In the genomic region with DNA sequence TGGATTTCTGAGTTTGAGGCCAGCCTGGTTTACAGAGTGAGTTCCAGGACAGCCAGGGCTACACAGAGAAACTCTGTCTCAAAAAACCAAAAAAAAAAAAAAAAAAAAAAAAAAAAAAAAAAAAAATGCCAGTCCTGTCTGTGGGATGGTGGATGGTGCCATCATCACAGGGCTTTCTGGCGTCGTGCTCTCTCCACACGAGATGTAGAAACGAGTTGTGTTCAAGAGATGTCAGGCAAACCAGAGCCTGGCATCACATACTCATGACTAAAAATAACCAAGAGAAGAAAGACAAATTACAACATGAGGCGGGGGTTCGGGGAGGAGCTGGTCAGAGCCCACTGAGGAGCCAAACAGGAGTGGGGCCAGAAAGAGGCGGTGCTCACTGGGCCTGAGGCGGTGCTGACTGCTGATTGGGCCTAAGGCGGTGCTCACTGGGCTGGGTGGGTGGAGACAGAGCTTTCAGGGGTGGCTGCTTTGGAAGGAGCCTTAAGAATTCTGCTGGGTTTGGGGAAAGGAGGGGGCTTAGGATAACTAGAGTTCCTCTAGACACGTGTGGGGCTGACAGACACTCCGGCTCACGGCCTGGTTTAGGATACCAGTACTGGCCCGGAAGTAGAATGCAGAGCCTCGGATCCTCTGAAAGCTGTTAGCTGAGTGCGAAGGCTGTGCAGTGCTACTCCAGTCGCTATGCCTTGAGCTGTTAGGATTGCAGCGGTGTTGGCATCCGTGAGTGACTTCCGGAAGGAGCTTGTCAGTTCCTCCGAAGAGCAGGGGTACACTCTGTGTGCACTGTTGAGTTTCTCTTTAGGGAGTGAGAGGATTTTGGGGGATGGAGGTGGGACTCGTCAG, we compare ENCODE assay signal across 9 mouse cellular contexts. TPM values are rescaled to one million over a fixed set of nuclear protein-coding genes. Genes with fewer than 3 reads are reported as not detected.
DNase-seq lines count a peak whose midpoint lies in the region; ATAC-seq and TF ChIP-seq lines count a peak whose summit lies in the region.
"Had no signal": no experiment of that assay in that cellular context is flagged by ENCODE, and none has a peak within 500 bp of the region (broad histone marks: within the 10 kb centered on the region; RNA-seq: fewer than 3 reads in every experiment).

No protein-coding gene starts in this region.

- no peak overlapping the region for H3K9ac ChIP-seq in intestine, embryonic 16.5 days (ENCODE audit: low read depth, low read length)
- H3K9ac ChIP-seq in limb, embryonic 14.5 days (ENCODE audit: low read depth, low read length, severe bottlenecking) = no peak overlapping the region
- H3K9ac ChIP-seq: midbrain, embryonic 12.5 days had no signal

- H3K27ac ChIP-seq in thymus, adult 2 months (ENCODE audit: control insufficient read depth, insufficient read depth, low read length) = peak overlapping the region; percentile 16; the same call in 1 of the 2 replicates
- H3K27ac ChIP-seq in intestine, embryonic 16.5 days (ENCODE audit: low read length) = no peak overlapping the region
- H3K27ac ChIP-seq in limb, embryonic 14.5 days (replicated peaks; ENCODE audit: low read depth, low read length) = no peak overlapping the region
- H3K27ac ChIP-seq: midbrain, embryonic 12.5 days had no signal

- no peak overlapping the region for H3K4me2 ChIP-seq in intestine, embryonic 16.5 days (ENCODE audit: low read depth, low read length)
- 0 out of 2 replicates have a peak overlapping the region, but pooled peaks have one; percentile 5 for H3K4me2 ChIP-seq in limb, embryonic 14.5 days (replicated peaks; ENCODE audit: low read depth, low read length, severe bottlenecking)
- H3K4me2 ChIP-seq: midbrain, embryonic 12.5 days had no signal

- no peak overlapping the region for H3K4me3 ChIP-seq in thymus, adult 2 months (ENCODE audit: control insufficient read depth, insufficient read depth, low read length)
- no peak overlapping the region for H3K4me3 ChIP-seq in intestine, embryonic 16.5 days (ENCODE audit: low read length)
- H3K4me3 ChIP-seq in limb, embryonic 14.5 days (replicated peaks; ENCODE audit: low read length) = no peak overlapping the region
- H3K4me3 ChIP-seq: midbrain, embryonic 12.5 days had no signal

- no peaks in the 10 kb centered on the region for H3K9me3 ChIP-seq in intestine, embryonic 16.5 days (ENCODE audit: control insufficient read depth, low read length)
- H3K9me3 ChIP-seq in limb, embryonic 14.5 days (ENCODE audit: control insufficient read depth, low read length) = no peaks in the 10 kb centered on the region
- H3K9me3 ChIP-seq: midbrain, embryonic 12.5 days had no signal

- peak; percentile 71 for ATAC-seq in intestine, embryonic 16.5 days
- ATAC-seq in limb, embryonic 14.5 days (ENCODE audit: low FRiP score, low read depth) = peak; percentile 80

- no peak for TF ChIP-seq CTCF in thymus, adult 2 months (IDR thresholded peaks at IDR 0.05; ENCODE audit: borderline replicate concordance, control insufficient read depth, extremely low read depth, insufficient read depth, low read length, poor library complexity)

- H3K27me3 ChIP-seq in thymus, adult 2 months (ENCODE audit: control insufficient read depth, insufficient read depth, low read length) = no peaks in the 10 kb centered on the region
- no peaks in the 10 kb centered on the region for H3K27me3 ChIP-seq in intestine, embryonic 16.5 days (replicated peaks; ENCODE audit: control insufficient read depth, insufficient read depth, low read length)
- no peaks in the 10 kb centered on the region for H3K27me3 ChIP-seq in limb, embryonic 14.5 days (ENCODE audit: control insufficient read depth, insufficient read depth, low read length)

- 84% methylated on average over 21 of the region's 21 CpGs for WGBS in thymus, adult 2 months
- 64% methylated on average over 21 of the region's 21 CpGs for WGBS in intestine, embryonic 16.5 days
- WGBS in limb, embryonic 14.5 days = 66% methylated on average over 21 of the region's 21 CpGs

- no peaks in the 10 kb centered on the region for H3K36me3 ChIP-seq in thymus, adult 2 months (ENCODE audit: control insufficient read depth, insufficient read depth, low read length)
- no peaks in the 10 kb centered on the region for H3K36me3 ChIP-seq in intestine, embryonic 16.5 days (ENCODE audit: control insufficient read depth, insufficient read depth, low read length)
- H3K36me3 ChIP-seq in limb, embryonic 14.5 days (ENCODE audit: control insufficient read depth, insufficient read depth, low read length) = no peaks in the 10 kb centered on the region
- H3K36me3 ChIP-seq: midbrain, embryonic 12.5 days had no signal

- H3K4me1 ChIP-seq in thymus, adult 2 months (replicated peaks; ENCODE audit: control insufficient read depth, insufficient read depth, low read length) = no peaks in the 10 kb centered on the region
- 0 out of 2 replicates have a peak, but pooled peaks cover 4% of the 10 kb centered on the region for H3K4me1 ChIP-seq in intestine, embryonic 16.5 days (ENCODE audit: control insufficient read depth, insufficient read depth, low read length)
- no peaks in the 10 kb centered on the region for H3K4me1 ChIP-seq in limb, embryonic 14.5 days (ENCODE audit: control insufficient read depth, insufficient read depth, low read length)

- TF ChIP-seq POLR2A in thymus, adult 2 months (IDR thresholded peaks at IDR 0.05; ENCODE audit: control insufficient read depth, extremely low read depth, insufficient read depth, low read length, poor library complexity) = no peak
- TF ChIP-seq POLR2A in limb, embryonic 14.5 days (IDR thresholded peaks at IDR 0.05; ENCODE audit: borderline replicate concordance, extremely low read depth, insufficient read depth, insufficient read length) = no peak

- DNase-seq in thymus, adult 2 months = no peak
- DNase-seq in thymus, postnatal 14 days = no peak
- DNase-seq in gastrocnemius, postnatal 10 days = peak; percentile 52
- peak; percentile 51 for DNase-seq in limb, embryonic 14.5 days (ENCODE audit: low spot score)
- DNase-seq in testis, postnatal 14 days (ENCODE audit: low spot score) = peak; percentile 39
- DNase-seq in spleen, postnatal 36 days (ENCODE audit: low spot score in 2 of 2) = no peak
- no peak for DNase-seq in cerebellum, adult 18-20 months

RNA-seq across cellular contexts. Expression of a gene that starts 37.1 kb away (rescaled TPM):
- 0.64 and 0.74 TPM in 2 replicates for polyA plus RNA-seq in thymus, adult 2 months (2012; rRNA removed)
- total RNA-seq in gastrocnemius, postnatal 10 days (2021) = 1 to 10 TPM; 2.6 to 4.0 TPM
- polyA plus RNA-seq in intestine, embryonic 16.5 days (2015; fragmentation: Nextera tagmentation; extraction: Ambion mirVana) = 1.5 and 1.7 TPM in 2 replicates
- polyA plus RNA-seq in limb, embryonic 14.5 days (2012; rRNA removed) = 3.2 and 3.8 TPM in 2 replicates
- 2.2 and 2.7 TPM in 2 replicates for polyA plus RNA-seq in limb, embryonic 14.5 days (2014; fragmentation: Nextera tagmentation; extraction: Ambion mirVana)

Comparison
In these comparisons a context has a peak if more than half of its experiments do, and no peak if none do; other contexts are left out.
1. DNase-seq: peak in gastrocnemius, postnatal 10 days (single experiment), limb, embryonic 14.5 days (single experiment) and testis, postnatal 14 days (single experiment); none in thymus, adult 2 months (single experiment), thymus, postnatal 14 days (single experiment), spleen, postnatal 36 days (0 of 2) and cerebellum, adult 18-20 months (0 of 2).